Mouse (Mus musculus) C2C12 (cell line): ENCODE measurements around the gene Dlgap3.

Source experiments
- CEBPB ChIP-seq: IDR thresholded peaks from one replicate; pipeline ENCODE4 v1.6.1; 2011; ENCODE audit warnings: low read depth, mild to moderate bottlenecking, control low read depth, moderate library complexity
- CTCF ChIP-seq: IDR thresholded peaks from one replicate; pipeline ENCODE4 v1.5.1; 2011; ENCODE audit not compliant: control insufficient read depth, insufficient read depth, insufficient read length
- MYOG ChIP-seq: IDR thresholded peaks from one replicate; pipeline ENCODE4 v1.6.1; 2011; ENCODE audit not compliant: control insufficient read depth, insufficient read length; ENCODE audit errors: extremely low read depth

- no peak for TF ChIP-seq CEBPB
- TF ChIP-seq CTCF: no peak
- no peak for TF ChIP-seq MYOG
Measured at GRCm38 (mm10) chr4:127243953-127244352, 74.9 kb downstream of the Dlgap3 start.
